Mouse (Mus musculus): ENCODE results near the gene S100a5.
A peak's percentile ranks its signal among the peaks of the same experiment; 100 is the strongest.

Gene S100a5

DNA sequence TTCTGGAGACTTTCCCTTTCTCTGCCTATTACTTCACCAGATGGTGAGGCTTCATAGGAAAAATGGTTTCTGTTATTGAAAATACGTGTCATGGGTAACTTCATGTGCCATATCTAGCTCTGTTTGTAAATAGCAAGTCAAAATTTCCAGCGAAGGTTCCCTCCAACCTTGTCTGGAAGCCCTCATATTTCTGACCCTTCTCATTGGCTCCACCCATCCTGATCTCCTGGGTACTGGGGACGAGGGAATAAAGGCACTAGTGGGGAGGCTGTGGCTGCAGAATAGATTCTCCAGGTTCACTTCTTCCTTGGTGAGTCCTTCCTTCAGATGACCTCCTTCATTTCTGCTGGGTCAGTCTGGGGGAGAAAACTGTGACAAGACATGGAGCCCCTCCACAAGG is at the start of gene S100a5:
TSS of gene S100a5 (plus strand) at position 301 of the 400 bp plus-strand sequence.
- DNase-seq (ENCODE audit: low spot score in 2 of 2): no peak

DNA sequence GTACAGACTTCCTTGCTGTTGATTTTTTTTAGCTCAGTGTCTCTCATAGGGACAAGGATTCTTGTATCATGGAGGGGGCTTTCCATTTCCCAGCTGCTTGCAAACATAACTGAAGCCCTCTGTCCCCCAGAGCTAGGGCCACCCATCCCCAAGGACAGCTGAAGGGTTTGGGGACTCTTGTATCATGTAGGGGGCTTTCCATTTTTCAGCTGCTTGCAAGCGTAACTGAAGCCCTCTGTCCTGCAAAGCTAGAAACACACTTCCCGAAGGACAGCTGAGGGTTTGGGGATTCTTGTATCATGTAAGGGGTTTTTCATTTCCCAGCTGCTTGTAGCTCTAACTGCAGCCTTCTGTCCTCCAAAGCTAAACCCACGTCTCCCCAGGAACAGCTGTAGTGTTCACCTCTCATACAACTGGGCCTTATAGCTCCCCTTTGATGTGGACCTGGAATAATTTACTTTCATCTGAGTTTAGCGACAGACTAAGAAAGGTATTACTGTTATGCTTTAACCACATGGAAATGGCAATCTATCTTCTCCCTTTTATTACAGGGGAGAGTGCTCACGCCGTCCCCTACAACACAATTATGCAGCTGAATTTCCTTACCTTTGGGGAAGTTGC is 48.2 kb upstream of the S100a5 start, which contains the start of gene S100a3:
TSS of gene S100a3 (plus strand) at position 571 of the 621 bp plus-strand sequence.
- no peak for DNase-seq (ENCODE audit: low spot score in 2 of 2)

GRCm38 (mm10) chr3:90574691-90575090 is 33.6 kb upstream of the S100a5 start:
- no peak for DNase-seq (ENCODE audit: low spot score in 2 of 2)

- no peak for DNase-seq (ENCODE audit: low spot score in 2 of 2)
These were observed 33.0 kb upstream of the S100a5 start for GRCm38 (mm10) chr3:90575320-90575719.

DNA sequence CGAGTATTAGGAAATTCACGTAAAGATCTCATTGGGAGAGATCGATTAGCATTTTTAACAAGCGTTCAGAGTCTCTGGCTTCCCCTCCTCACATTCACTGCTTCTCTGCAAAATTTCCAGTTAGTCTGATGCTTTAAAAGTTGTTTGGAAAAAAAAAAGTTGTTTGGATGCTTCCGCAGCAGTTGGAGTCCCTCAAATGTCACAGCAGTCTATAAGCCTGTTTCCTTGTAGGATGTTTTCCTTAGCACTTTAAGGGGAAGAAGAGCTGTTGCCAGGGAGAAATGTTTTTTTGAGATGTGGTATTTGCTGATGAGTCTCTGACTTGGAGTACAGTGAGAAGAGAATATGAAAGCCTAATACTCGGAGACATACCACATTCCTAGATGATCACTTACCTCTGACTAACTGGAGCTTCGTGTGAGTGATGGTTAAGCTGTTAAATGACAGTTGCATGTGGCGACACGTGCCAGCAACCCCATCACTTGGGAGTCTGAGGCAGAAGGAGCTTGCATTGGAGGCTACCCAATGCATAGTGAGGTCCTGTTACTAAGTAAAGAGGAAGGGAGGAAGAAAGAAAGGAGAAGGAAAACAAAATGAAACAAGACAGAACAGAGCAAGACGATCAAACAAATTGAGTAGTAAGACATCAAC is 31.8 kb upstream of the S100a5 start:
- DNase-seq (ENCODE audit: low spot score in 2 of 2): no peak

- DNase-seq (ENCODE audit: low spot score in 2 of 2): no peak
These were observed 28.9 kb upstream of the S100a5 start for GRCm38 (mm10) chr3:90579433-90579832.

DNA sequence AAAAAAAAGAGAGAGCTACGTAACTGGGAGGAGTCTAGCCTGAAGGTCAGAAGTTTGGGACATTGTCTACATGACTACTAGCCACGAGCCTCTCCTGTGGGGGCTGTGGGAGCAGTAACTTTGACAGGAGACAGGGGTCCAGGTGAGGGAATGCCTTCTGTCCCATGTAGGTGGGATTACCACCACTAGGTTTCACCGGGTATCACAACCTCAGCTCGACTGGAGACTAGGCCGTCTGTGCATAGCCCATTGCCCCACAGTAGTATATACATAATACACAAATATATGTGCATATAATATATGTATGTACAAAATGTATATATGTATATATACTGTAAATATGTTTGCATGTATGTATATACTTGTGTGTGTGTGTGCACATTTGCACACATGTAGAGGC is 27.2 kb upstream of the S100a5 start:
- no peak for DNase-seq (ENCODE audit: low spot score in 2 of 2)

GRCm38 (mm10) chr3:90582156-90582555 is 26.2 kb upstream of the S100a5 start:
- no peak for DNase-seq (ENCODE audit: low spot score in 2 of 2)

GRCm38 (mm10) chr3:90582556-90582955 is 25.8 kb upstream of the S100a5 start:
- no peak for DNase-seq (ENCODE audit: low spot score in 2 of 2)

- DNase-seq (ENCODE audit: low spot score in 2 of 2): no peak
These were observed 24.4 kb upstream of the S100a5 start for GRCm38 (mm10) chr3:90583893-90584292.

DNA sequence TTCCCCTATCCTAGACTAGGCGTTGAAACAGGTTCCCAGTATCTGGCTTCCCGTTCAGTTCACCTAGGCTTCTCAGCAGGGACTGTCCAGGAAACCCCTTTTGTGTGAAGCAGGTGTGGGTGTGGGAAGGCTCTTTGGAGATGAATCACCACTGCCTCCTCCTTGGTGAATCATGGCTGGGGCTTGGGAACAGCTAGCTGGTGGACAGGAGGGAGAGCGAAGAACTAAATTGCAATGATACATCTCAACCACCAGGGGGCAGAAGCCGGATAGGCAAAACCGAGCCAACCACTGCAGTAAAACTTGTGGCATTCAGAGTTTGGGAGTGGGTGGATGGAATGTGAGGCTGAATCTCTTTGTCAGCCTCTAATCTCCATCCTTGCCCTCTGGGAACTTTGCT is 22.7 kb upstream of the S100a5 start:
- DNase-seq (ENCODE audit: low spot score in 2 of 2): peak; percentile 40 to 74

DNA sequence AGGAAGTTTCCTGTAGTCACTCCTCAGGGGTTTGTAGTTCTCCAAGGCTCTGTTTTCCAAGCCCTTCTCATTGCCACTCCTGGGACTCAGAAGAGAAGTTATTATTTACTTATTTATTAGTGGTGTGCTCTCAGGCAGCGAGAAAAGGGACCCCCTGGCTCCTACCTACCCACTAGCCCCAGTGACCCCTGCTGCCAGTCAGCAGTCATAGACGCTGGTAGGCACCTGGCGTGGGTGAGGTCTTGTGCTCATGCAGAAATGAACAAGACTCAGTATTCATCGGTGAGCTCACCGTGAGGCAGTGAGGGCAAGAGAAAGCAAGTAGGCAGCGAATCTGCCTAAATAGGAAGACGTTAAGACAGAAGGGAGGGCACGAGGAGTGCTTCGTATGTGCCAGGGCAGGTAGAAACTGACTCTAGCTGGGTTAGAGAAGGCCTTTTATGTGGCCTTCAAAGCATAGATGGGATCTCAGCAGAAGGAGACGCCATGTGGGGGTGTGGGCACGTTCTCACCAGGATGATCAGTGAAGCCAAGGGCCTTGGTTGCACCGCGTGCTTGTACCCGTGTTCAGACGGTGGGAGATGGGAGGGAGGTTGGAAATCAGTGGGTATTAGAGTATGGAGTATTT is 22.2 kb upstream of the S100a5 start:
- no peak for DNase-seq (ENCODE audit: low spot score in 2 of 2)

DNA sequence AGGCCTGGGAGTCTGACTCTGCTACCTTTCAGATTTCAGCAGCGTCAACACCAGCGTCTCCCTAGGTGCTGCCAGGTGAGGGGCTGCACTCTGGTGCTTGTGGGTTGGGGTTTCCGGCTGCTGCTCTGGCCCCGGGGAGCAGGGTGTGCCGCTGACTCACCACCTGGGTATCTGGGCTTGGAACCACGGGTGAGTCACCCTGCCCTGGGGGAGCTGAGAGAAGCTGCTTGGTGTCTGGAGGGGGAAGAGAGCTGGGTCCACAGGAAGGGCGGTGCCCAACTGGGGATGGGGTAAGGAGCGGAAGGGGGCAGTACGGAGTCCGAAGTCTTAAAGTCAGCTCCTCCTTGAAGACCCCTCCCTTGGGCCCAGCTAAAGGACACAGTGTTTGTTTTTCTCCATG is 21.4 kb upstream of the S100a5 start:
- peak; percentile 77 to 85 for DNase-seq (ENCODE audit: low spot score in 2 of 2)

GRCm38 (mm10) chr3:90587361-90588101 is 20.8 kb upstream of the S100a5 start:
- no peak for DNase-seq (ENCODE audit: low spot score in 2 of 2)

DNA sequence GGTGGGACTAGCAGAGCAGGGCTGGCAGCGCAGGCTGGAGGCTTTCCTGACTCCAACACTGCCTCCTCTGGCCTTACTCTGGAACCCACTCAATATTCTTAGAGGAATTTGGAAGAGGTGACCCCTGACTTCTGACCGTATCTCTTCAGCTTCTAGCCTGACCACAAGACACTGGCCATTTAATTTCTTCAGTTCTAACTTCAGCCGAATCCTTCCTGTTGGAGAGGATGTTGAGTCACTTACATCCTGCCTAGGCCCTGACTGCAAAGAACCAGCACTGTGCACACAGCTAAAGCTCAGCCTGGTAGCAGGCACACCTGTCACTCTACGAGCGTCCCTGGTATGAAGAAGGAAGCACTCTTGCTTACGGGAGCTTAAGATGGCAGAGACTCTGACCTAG is 18.9 kb upstream of the S100a5 start:
- DNase-seq (ENCODE audit: low spot score in 2 of 2): no peak

- no peak for DNase-seq (ENCODE audit: low spot score in 2 of 2)
These were observed 18.4 kb upstream of the S100a5 start, which contains the start of gene S100a2 for GRCm38 (mm10) chr3:90589947-90590346. TSS of gene S100a2 (plus strand) at chr3:90590247.

GRCm38 (mm10) chr3:90594466-90594865 is 13.9 kb upstream of the S100a5 start:
- no peak for DNase-seq (ENCODE audit: low spot score in 2 of 2)

GRCm38 (mm10) chr3:90595556-90595955 is 12.8 kb upstream of the S100a5 start:
- no peak for DNase-seq (ENCODE audit: low spot score in 2 of 2)

DNA sequence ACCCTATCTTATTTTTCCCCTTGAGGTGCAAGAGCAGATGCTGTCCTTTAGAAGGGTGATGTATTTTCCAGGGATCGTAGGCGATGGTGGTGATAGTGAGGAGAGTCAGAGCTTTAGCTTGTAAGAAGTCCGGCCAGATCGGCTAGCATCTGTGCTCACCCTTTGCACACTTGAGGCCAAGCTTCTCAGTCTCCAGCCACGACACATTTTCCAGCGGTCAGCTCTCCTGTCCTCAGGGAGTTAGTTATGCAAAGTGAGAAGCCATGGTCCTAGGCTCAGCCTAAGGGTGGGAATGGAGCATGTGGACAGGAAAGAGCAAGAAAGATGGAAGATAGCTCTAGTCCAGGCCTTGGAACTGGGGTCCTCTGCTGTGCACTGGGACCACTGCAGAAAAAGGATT is 11.5 kb upstream of the S100a5 start:
- DNase-seq (ENCODE audit: low spot score in 2 of 2): no peak

DNA sequence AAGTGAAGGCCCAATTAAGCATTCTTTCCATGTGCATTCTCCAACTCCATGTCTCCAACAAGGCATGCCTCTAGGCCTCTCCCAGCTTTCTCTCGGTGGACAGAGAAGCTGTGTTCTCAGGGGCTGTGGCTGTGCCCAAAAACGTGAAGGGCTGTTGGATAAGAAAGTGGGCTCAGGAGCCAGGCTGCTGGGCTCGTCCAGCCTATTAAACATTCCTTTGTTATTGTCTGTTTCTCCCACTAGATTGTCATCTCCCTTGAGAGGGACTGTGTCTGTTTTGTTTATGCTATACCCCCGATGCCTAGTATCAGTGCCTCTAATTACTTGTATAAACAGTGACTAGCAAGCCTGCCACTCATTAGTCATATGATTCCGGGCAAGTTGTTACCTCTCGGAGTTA is 10.6 kb upstream of the S100a5 start:
- no peak for DNase-seq (ENCODE audit: low spot score in 2 of 2)

DNA sequence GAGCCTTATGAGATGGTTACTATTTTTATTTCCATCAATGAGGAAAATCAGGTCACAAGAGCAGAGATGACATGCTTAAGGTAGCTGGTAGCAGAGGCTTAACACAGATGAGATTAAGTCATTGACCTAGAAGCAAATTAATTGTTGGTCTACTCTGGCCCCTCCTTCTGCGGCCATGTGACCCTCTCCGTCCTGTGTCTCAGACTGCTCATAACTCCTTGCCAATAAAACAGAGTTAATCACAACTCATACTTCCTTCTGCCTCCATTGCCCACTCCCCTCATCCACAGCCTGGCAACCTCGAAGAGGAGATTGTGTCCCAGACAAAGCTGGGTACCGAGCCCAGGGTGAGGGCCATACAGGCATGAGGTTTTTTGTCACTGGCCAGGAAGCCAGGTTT is 10.1 kb upstream of the S100a5 start:
- peak in 1 of 2 experiments; percentile 54 for DNase-seq (ENCODE audit: low spot score in 2 of 2)

DNA sequence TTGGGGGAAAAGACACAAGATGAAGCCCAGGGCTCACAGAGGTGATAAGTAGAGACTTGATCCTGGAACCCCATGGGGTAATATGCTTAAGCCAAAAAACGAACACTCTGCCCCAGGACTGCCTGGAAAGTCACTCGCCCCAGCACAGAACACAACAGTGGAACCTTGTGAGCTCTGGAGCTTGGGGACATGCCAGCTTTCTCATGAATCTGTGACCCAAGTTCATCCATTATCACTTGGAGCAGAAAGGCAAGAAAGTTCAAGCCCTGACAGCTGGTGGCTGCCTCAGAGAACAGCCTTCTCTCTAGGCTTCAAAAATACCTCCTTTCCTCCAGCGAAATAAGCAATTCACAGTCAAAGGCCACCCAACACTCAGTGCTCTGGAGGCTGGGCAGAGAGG is 8.9 kb upstream of the S100a5 start:
- no peak for DNase-seq (ENCODE audit: low spot score in 2 of 2)

All from spleen, postnatal 4 days (tissue).